Mouse (Mus musculus) ES-Bruce4 (cell line): ENCODE measurements at regions not wholly inside any gene's neighbourhood (a gene's known extent, or its start where the extent isn't known, plus 50 kb on each side); places are given as distances from the start of the nearest gene placed in this dataset.

Experiments used
- H3K27ac ChIP-seq: 2 replicates; pipeline ENCODE4 v1.5.1; 2012; ENCODE audit warnings: low read length, inconsistent platforms; ENCODE audit not compliant: insufficient read depth
- H3K27me3 ChIP-seq: 2 replicates; pipeline ENCODE4 v1.6.1; 2012; ENCODE audit warnings: mild to moderate bottlenecking, low read length, inconsistent platforms; ENCODE audit not compliant: control insufficient read depth, poor library complexity, insufficient read depth, severe bottlenecking
- H3K36me3 ChIP-seq: 2 replicates; pipeline ENCODE4 v1.6.1; 2012; ENCODE audit warnings: inconsistent platforms, mild to moderate bottlenecking, low read length, moderate library complexity; ENCODE audit not compliant: control insufficient read depth, poor library complexity, insufficient read depth, severe bottlenecking
- H3K4me1 ChIP-seq: one replicate; pipeline ENCODE4 v1.8.1; 2011; ENCODE audit warnings: low read length; ENCODE audit not compliant: control insufficient read depth, insufficient read depth
- H3K4me3 ChIP-seq: 2 replicates; pipeline ENCODE4 v1.5.1; 2011; ENCODE audit warnings: low read depth, mild to moderate bottlenecking, low read length
- H3K9ac ChIP-seq: 2 replicates; pipeline ENCODE4 v1.6.1; 2012; ENCODE audit warnings: low read depth, mild to moderate bottlenecking, inconsistent platforms; ENCODE audit not compliant: poor library complexity, severe bottlenecking
- H3K9me3 ChIP-seq: replicated peaks from 2 replicates; pipeline ENCODE4 v1.6.1; 2012; ENCODE audit warnings: mild to moderate bottlenecking, low read length, inconsistent platforms; ENCODE audit not compliant: control insufficient read depth, poor library complexity, insufficient read depth, severe bottlenecking
- CTCF ChIP-seq: IDR thresholded peaks from one replicate; pipeline ENCODE4 v1.8.1; 2011; ENCODE audit warnings: low read depth, low read length
- EP300 ChIP-seq: IDR thresholded peaks from 2 replicates; pipeline ENCODE4 v1.6.1; 2011; ENCODE audit warnings: low read depth, low read length; ENCODE audit not compliant: insufficient read depth
- POLR2A ChIP-seq: IDR thresholded peaks from one replicate; pipeline ENCODE4 v1.8.1; 2011; ENCODE audit warnings: low read length; ENCODE audit not compliant: insufficient read depth

DNA sequence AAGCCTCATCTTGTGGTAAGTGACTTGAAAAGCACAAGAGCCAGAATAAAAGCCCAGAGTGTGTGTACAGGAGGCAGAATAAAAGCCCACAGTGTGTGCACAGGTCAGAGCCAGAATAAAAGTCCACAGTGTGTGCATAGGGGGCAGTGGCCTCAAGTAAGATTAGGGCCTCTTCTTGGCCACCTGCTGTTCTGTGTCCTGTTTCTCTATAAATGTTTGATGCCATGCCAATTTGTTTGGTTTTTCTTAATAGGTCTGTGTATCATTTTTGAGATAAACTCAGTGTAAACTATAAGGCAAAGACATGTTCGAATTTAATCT is 148.5 kb upstream of the Cdkn2b start:
- Histone ChIP-seq H3K4me3 (no peak overlapping the region), H3K4me1 (no peaks in the 10 kb centered on the region), H3K9ac (no peak overlapping the region), H3K27ac (no peak overlapping the region), H3K27me3 (no peaks in the 10 kb centered on the region), H3K9me3 (no peaks in the 10 kb centered on the region), H3K36me3 (no peaks in the 10 kb centered on the region)
- TF ChIP-seq POLR2A (no peak), EP300 (no peak), CTCF (no peak)

GRCm38 (mm10) chr4:89458628-89459345 is 147.9 kb upstream of the Cdkn2b start:
- Histone ChIP-seq H3K4me3 (no peak overlapping the region), H3K27ac (no peak overlapping the region), H3K9me3 (no peaks in the 10 kb centered on the region), H3K27me3 (no peaks in the 10 kb centered on the region), H3K9ac (no peak overlapping the region), H3K36me3 (no peaks in the 10 kb centered on the region), H3K4me1 (no peaks in the 10 kb centered on the region)
- TF ChIP-seq CTCF: no peak
- no peak for TF ChIP-seq POLR2A
- TF ChIP-seq EP300: no peak

GRCm38 (mm10) chr4:89457861-89458260 is 147.0 kb upstream of the Cdkn2b start:
- H3K9ac ChIP-seq: no peak overlapping the region
- H3K4me3 ChIP-seq: no peak overlapping the region
- no peaks in the 10 kb centered on the region for H3K4me1 ChIP-seq
- no peak overlapping the region for H3K27ac ChIP-seq
- H3K27me3 ChIP-seq: no peaks in the 10 kb centered on the region
- H3K36me3 ChIP-seq: no peaks in the 10 kb centered on the region
- H3K9me3 ChIP-seq: no peaks in the 10 kb centered on the region
- TF ChIP-seq CTCF (no peak), EP300 (no peak)

GRCm38 (mm10) chr4:89454926-89455325 is 144.1 kb upstream of the Cdkn2b start:
- Histone ChIP-seq H3K4me3 (no peak overlapping the region), H3K4me1 (no peaks in the 10 kb centered on the region), H3K27me3 (no peaks in the 10 kb centered on the region), H3K27ac (no peak overlapping the region), H3K9me3 (no peaks in the 10 kb centered on the region), H3K36me3 (no peaks in the 10 kb centered on the region), H3K9ac (no peak overlapping the region)
- TF ChIP-seq EP300 (no peak), POLR2A (no peak), CTCF (no peak)

- Histone ChIP-seq H3K9me3 (no peaks in the 10 kb centered on the region), H3K4me3 (no peak overlapping the region), H3K4me1 (no peaks in the 10 kb centered on the region), H3K9ac (no peak overlapping the region), H3K27me3 (no peaks in the 10 kb centered on the region), H3K36me3 (no peaks in the 10 kb centered on the region), H3K27ac (no peak overlapping the region)
- TF ChIP-seq CTCF (no peak), EP300 (no peak), POLR2A (no peak)
These were observed 142.2 kb upstream of the Cdkn2b start for GRCm38 (mm10) chr4:89453051-89453450.

DNA sequence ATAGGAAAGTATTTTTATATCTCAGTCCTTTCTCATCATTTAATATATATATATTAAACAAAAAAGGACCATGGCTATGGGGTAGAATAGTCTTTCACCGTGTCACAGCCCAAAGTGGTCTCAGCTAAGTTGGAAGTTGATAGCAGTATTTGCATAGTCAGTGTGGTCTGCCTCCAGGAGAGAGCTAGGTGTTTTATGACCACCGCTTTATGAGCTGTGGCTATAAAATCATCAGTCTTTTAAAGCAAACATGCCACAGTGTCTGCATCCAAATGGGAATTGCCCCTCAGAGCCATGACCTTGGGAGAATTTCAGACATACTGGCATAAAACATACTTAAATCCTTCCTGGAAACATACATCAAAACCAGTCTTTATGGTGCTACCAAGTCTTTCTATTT is 140.9 kb upstream of the Cdkn2b start:
- TF ChIP-seq CTCF (no peak), EP300 (no peak), POLR2A (no peak)
- no peak overlapping the region for H3K9ac ChIP-seq

More for the DNA sequence above, 140.9 kb upstream of the Cdkn2b start:
- Histone ChIP-seq H3K27ac (no peak overlapping the region), H3K27me3 (no peaks in the 10 kb centered on the region), H3K4me1 (no peaks in the 10 kb centered on the region), H3K4me3 (no peak overlapping the region), H3K36me3 (no peaks in the 10 kb centered on the region), H3K9me3 (no peaks in the 10 kb centered on the region)
